Mouse (Mus musculus) liver, adult 2 months (tissue): Measurements from ENCODE around the gene Nelfe.

Source experiments
- CTCF ChIP-seq: fragments of 200-500 bp; IDR thresholded peaks from 2 replicates; pipeline ENCODE4 v1.5.1; 2011; ENCODE audit warnings: low read depth, low read length, control low read depth
- POLR2A ChIP-seq: fragments of 200-500 bp; IDR thresholded peaks from 2 replicates; pipeline ENCODE4 v1.6.1; 2011; ENCODE audit warnings: low read length, control low read depth; ENCODE audit not compliant: insufficient read depth; ENCODE audit errors: extremely low read depth

DNA sequence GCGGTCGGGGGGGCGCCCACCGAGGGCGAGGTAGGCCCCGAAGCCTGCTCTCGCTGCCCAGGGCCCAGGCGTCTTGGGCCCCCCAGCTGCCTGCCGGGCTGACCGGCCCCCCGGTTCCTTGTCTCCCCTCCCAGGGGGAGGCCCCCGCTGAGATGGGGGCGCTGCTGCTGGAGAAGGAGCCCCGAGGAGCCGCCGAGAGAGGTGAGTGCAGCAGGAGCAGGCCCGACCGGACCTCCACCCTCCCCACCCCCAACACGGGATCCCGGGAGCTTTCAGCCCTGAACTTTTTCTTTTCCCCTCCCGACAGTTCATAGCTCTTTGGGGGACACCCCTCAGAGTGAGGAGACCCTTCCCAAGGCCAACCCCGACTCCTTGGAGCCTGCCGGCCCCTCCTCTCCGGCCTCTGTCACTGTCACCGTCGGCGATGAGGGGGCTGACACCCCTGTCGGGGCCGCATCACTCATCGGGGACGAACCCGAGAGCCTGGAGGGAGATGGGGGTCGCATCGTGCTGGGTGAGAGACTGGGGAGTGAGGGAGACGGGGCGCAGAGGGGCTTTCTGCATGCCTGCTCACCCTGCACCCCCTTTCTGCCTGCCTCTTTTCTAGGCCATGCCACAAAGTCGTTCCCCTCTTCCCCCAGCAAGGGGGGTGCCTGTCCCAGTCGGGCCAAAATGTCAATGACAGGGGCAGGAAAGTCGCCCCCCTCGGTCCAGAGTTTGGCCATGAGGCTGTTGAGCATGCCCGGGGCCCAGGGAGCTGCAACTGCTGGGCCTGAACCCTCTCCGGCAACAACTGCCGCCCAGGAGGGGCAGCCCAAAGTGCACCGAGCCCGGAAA is 49.1 kb downstream of the Nelfe start:
- TF ChIP-seq CTCF, result no peak
- 0 out of 2 replicates have a peak, but pooled peaks have one; percentile 23 for TF ChIP-seq POLR2A
